Mouse (Mus musculus) forelimb bud, embryonic 11.5 days (tissue): Measurements from ENCODE around the gene Tmed6.
A peak's percentile ranks its signal among the peaks of the same experiment; 100 is the strongest.
"Not testable (repeated sequence)": the region's sequence is repeated elsewhere in the genome, so short reads cannot be mapped to it uniquely, and the experiment has no call there.

Experiments
- DNase-seq: peaks from one replicate; pipeline ENCODE4 v3.0.0-alpha.2; 2012; ENCODE audit warnings: low read depth, low spot score

Tmed6 gene

GRCm38 (mm10) chr8:107065511-107066496 lies at the start of gene Tmed6:
Gene Tmed6, minus strand, starts transcription at chr8:107065644.
- DNase-seq, result no peak

- DNase-seq, result no peak
Measured at GRCm38 (mm10) chr8:107115008-107115320, 49.5 kb upstream of the Tmed6 start.

GRCm38 (mm10) chr8:107114150-107115007 lies 48.9 kb upstream of the Tmed6 start:
- DNase-seq, result no peak

- no peak for DNase-seq
Measured at GRCm38 (mm10) chr8:107113209-107113608, 47.8 kb upstream of the Tmed6 start.

GRCm38 (mm10) chr8:107111340-107112105 lies 46.1 kb upstream of the Tmed6 start:
- DNase-seq, result no peak

- no peak for DNase-seq
Measured at GRCm38 (mm10) chr8:107110629-107111330, 45.3 kb upstream of the Tmed6 start.

- no peak for DNase-seq
Measured at GRCm38 (mm10) chr8:107109816-107110435, 44.5 kb upstream of the Tmed6 start.

- no peak for DNase-seq
Measured at GRCm38 (mm10) chr8:107108978-107109720, 43.7 kb upstream of the Tmed6 start.

- not testable (repeated sequence) for DNase-seq
Measured at GRCm38 (mm10) chr8:107108089-107108488, 42.6 kb upstream of the Tmed6 start.

GRCm38 (mm10) chr8:107104547-107104946 lies 39.1 kb upstream of the Tmed6 start:
- peak; percentile 75 for DNase-seq

- no peak for DNase-seq
Measured at GRCm38 (mm10) chr8:107100635-107101034, 35.2 kb upstream of the Tmed6 start.

GRCm38 (mm10) chr8:107096366-107097036 lies 31.1 kb upstream of the Tmed6 start, which contains the start of gene Terf2:
Gene Terf2, minus strand, starts transcription at chr8:107096547.
- peak; percentile 94 for DNase-seq

- DNase-seq, result no peak
Measured at GRCm38 (mm10) chr8:107095717-107096365, 30.4 kb upstream of the Tmed6 start.

- DNase-seq, result no peak
Measured at GRCm38 (mm10) chr8:107090531-107090930, 25.1 kb upstream of the Tmed6 start.

GRCm38 (mm10) chr8:107088526-107089063 lies 23.2 kb upstream of the Tmed6 start:
- DNase-seq, result no peak

GRCm38 (mm10) chr8:107086018-107086417 lies 20.6 kb upstream of the Tmed6 start:
- no peak for DNase-seq

- no peak for DNase-seq
Measured at GRCm38 (mm10) chr8:107085358-107085757, 19.9 kb upstream of the Tmed6 start.

GRCm38 (mm10) chr8:107076239-107076888 lies 10.9 kb upstream of the Tmed6 start:
- no peak for DNase-seq
